Mouse (Mus musculus) spleen, postnatal 36 days (tissue): ENCODE results near the gene Usp10.
A peak's percentile ranks its signal among the peaks of the same experiment; 100 is the strongest.

Experiments used
- DNase-seq, 2 experiments: peaks; one replicate each; pipeline ENCODE4 v3.0.0; 2022; ENCODE audit warnings: low spot score in 2 of 2, mixed read lengths in 1 of 2

Usp10 gene

DNA sequence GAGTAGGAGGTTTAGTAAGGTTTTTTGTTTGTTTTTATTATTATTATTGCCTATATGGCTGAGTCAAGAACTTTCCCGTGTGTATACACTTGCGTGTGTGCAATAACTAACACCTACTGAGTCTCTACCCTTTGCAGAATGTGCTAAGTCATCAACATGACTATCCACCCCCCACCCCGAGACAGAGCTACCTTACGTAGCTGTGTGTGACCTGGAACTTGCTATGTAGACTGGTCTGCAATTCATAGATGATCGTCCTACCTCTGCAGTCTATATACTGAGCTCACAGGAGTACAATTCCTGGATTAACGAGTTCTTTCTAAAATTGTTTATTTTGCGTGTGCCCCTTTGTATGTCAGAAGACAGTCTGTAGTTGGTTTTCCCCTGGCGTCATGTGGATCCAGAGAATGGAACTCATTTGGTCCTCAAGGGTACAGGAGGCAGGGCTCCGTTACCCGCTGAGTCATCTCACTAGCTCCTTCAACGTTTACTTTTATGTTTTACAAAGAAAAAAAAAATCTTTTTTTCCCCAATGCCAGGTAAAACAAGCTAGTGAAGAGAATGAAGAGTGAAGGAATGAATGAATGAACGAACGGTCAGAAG, at the start of gene Usp10:
Gene Usp10 (plus strand): TSS at position 417 of the 603 bp plus-strand sequence.
- DNase-seq = peak in 1 of 2 experiments; percentile 24

DNA sequence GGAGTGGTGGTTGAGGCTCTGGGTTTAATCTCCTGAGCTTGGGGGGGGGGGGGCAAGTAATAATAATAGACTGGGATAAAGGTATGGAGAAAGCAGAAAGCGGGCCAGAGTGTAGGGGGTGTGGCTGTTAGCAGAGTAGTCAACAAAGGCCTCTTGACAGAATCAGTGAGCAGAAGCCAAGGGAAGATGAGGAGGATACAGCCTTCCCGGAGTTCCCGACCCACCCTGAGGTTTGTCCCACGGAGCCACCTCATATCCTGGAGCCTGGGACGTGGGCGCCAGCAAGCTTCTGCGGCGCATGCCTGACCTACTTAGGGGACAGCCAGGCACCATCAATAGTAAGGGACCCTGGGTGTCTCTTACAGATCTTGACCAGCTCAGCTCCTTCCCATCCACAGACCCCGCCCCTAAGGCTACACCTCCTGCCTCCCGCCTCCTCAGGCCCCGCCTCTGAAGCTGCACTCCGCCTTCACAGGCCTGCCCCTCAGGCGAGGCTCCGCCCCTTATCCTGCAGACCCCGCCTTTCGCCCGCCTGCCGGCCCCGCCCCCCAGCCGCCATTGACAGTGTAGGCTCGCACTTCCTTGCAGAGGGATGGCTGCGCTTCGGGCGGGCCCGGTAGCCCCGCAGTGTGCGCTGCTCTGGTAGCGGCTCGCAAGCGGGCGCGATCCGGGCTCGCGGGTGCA, 48.3 kb upstream of the Usp10 start, which contains the start of gene Klhl36:
Gene Klhl36 (plus strand): TSS at position 561 of the 684 bp plus-strand sequence.
- peak; percentile 97 for DNase-seq

DNA sequence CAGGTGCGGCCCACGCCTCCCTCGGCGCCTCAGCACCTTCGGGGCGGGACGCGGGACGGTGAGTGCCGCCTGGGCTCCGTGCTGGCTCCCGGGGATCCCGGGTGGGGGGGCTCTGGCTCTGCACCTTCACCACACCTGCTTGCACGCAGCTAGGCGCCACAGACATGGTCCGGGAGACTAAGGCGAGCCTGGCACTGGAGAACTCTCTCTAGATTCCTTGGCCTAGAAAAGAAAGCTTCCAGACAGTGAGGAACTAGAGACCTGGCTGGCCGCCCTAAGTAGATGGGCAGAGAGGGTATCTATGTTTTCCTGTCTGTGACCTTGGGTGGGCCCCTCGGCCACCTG, 47.8 kb upstream of the Usp10 start:
- no peak for DNase-seq

DNA sequence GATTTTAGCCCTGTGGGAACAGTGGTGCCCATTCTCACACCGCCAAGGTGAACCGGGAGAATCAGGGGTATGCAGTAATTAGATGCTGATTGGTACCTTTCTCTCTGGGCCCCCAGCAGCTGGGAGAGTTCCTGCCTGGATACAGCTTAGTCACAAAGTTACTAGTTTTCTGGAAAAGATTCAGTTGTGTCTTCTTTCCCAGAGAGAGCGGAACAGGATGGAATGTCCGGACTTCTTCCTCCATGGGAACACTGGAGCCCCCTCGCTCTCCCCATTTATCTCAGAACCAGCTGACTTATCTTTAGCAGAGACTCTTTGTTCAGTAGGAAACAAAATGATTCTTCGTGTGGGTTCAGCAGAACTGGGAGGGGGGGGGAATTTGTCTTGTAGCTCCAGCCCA, 47.4 kb upstream of the Usp10 start:
- DNase-seq = no peak

DNA sequence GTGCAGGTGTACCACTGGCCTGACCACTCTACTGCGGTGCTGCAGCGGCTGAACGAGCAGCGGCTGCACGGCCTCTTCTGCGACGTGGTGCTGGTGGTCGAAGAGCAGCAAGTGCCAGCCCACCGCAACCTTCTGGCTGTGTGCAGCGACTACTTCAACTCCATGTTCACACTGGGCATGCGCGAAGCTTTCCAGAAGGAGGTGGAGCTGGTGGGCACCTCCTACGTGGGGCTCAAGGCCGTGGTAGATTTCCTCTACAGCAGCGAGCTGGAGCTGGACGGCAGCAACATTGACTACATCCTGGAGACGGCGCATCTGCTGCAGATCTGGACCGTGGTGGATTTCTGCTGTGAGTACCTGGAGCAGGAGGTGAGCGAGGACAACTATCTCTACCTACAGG, 40.5 kb upstream of the Usp10 start:
- no peak for DNase-seq

DNA sequence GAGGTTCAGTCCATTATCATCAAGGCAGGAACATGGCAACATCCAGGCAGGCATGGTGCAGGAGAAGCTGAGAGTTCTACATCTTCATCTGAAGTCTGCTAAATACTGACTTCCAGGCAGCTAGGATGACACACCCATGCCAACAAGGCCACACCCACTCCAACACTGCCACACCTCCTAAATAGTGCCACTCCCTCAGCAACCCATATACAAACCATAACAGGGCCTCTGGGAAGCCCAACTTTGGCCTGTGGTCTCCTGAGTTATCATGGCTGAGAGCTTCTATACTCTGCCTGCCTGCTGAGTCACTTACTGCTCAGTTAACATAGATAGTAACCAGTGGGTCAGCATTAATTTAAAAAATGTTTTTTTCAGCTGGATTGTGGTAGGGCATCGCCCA, 37.0 kb upstream of the Usp10 start:
- DNase-seq = no peak

DNA sequence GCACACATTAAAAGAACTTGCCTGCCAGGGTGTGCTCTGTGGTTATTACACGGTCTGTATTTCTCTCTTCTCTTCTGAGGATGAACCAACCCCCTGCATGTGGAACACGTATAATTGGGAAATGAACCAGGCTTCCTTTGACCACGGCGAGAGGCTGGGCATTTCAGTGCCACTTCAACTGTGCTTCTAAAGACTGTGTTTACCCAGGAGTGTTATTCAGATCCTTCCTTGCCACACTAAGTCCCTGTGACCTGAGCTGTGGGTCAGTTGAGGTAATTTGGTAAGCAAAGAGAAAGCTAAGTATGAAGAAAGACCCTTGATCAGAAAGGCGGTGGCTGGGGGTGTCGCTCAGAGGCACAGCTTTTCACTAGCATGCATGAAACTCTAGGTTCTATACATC, 28.9 kb upstream of the Usp10 start:
- no peak for DNase-seq

DNA sequence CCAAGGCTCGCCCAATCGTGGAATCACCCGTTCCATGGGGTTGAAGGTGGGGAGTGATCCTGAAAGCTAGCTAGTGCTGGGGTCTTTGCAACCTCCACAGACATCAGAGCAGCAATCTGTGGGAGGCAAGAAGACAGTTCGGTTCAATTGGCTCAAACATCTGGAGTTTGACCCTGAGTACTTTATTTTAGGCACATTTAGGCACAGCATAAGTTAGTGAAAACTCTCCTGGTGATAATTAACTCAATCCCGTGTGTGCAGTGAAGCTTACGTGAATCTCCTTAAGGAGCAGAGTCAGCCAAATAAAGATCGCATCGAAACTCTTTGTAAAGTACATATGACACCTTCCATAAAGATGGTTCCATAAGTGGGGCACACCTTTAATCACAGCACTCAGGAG, 28.2 kb upstream of the Usp10 start:
- no peak for DNase-seq

DNA sequence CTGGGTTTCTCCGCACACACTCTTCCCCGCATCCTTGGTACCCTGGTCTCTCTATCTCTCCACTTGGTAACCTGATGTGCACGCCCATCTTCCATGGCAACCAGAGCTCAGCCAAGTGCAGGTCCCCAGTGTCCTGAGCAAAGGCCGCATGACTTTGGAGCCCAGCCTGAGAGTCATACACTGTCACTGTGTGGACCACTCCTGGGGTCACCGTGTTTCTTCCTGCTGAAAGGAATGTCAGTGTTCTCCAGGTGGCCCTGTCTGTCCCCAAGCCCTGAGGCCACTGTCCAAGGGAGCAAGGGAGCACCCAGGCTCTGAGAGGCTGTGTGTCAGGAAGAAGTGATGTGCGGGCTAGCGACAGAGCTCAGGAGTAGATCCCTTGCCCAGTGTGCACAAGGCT, 26.9 kb upstream of the Usp10 start:
- no peak for DNase-seq

DNA sequence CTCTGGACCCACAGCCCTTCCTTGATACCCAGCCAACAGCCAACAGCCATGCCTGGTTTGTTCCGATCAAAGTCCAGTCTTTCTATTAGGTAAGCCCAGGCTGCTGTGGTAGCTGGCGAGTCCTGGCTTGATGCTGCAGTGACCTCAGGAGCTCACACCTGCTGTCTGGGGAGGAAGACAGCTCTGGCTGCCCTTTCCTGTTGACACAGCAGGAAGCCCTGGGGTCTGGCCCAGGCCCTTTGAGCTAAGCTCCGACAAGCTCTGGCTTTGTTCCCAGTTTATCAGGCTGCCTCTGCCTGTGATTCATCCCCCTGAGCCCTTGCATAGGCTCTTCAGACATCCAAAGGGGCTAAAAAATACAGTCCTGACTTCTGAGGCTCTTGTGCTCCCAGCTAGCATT, 24.5 kb upstream of the Usp10 start:
- no peak for DNase-seq

DNA sequence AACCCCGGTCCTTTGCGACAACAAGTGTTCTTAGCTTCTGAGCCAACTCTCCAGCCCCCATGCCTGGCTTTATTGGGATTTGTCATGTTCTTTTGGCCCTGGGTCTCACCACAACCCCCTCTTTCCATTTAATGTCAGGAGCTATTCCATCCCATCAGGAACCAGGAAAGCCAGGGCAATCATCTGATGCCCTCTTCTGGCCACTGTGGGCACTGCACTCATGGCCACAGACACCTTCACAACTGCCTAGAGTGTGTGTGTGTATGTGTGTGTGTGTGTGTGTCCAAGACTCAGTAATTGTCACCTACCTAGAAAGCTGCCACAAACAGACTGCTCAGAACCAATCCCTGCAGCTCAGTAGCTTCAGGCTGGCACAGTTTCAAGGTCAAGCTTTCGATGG, 23.0 kb upstream of the Usp10 start:
- no peak for DNase-seq

DNA sequence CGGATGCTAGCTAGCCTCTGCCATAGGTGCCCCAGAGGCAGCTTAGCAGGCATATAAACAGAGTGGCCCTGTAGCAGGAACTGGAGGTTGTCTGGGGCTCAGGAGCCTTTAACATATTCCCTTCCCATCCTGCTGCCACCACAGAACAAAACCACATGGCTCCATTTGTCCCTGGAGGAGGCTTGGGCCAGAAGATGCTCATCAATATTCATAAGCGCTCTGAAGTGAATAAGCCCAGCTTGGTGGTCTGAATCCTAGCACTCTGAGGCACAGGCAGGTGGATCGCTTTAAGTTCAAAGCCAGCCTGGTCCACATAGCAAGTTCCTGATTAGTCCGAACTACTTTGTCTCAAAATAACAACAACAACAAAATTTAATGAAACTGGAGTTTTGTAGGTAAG, 22.1 kb upstream of the Usp10 start:
- DNase-seq = no peak

DNA sequence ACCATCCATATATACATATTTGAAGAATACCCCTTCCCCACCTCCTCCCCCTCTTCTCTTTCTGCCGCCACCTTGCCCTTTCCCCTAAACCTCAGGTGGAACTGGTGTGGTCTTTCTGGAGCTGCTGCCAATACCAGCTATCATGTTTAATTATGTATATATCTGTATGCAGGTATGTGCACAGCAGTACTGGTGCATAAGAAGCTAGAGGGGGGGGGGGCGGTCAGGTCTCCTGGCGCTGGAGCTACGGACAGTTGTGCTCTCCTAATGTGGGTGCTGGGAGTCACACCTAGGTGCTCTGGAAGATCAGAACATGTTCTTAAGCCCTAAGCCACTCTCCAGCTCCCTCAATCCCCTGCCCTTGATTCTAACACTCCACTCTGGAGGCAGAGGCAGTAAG, 13.1 kb upstream of the Usp10 start:
- no peak for DNase-seq

DNA sequence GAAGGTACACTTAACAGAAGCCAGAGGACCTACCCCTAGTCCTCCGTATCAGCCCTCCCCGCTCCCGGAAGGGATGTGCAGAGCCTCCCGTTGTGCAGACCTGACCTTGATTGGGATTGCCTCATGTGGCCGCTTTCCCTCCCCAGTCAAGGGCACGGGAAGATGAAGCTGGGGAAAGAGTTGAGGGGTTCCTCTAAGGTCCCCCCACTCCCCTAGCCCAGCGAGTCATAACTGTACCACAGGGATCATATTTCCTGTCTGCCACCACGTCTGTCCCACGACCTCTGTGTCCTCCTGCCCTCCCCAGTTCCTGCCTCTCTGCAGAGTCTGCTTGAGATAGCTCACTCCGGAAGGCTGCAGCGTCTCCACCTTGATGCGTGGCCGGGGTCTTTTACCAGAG, 12.2 kb upstream of the Usp10 start:
- no peak for DNase-seq

DNA sequence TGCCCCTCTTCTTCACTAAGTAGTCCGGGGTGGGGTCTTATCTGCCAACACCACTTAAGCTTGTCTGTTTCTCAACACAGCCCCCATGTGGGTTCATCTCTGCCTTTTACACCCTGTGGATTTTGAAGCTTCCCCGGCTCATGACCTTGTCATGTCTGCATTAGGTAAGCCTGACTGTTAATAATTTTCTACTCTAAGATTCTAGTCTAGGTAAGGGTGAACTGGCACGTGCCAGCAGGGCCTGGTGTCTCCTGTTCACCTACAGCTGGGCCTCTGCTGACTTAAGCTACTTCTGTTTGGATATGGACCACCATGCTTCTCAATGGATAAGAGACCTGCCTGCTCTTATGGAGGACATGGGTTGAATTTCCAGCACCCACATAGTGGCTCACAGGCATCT, 8.8 kb upstream of the Usp10 start:
- DNase-seq = no peak

DNA sequence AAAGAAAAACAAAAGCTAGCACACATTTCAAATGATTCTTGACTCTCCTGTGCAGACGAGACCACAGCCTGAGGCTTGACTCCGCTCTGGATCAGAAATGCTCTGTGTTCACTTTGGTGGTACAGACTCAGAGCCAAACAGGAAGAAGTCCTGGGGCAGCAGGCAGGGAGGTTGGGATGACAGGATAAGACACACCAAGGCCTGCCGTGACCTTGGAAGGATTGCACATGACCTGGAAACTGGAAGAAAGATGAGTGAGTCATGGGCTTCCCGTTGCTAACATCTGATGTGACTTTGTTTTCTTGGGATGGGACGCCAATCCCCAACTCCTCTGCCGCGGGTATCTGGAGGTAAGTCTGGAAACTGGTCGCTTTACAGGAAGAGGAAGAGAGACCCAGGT, 8.2 kb upstream of the Usp10 start:
- DNase-seq = no peak

DNA sequence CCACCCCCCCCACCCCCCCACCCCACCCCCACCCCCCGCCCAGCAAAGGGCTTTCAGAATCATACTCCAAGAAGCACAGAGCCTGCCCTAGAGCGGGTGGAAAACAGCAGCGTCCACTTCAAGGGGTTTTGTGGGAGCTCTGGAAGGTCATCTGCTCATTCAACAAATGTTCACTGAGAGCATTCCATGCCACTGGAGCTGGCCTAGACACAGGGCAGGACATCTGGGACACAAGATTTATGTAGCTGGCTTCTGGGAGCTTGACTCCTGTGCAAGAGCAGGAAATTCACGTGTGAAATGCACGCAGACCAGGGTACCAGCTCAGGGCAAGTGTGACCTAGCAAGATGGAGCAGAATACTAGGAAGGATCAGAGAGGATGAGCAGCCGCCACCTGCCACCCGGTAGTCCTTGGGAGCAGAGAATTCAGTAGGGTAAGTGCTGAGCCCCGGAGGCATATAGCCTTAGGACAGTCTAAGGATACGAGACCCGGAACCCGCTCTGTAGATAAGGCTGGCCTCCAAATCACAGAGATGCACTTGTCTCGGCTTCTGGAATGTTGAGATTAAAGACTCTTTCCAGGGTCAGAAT, 5.7 kb upstream of the Usp10 start:
- no peak for DNase-seq

DNA sequence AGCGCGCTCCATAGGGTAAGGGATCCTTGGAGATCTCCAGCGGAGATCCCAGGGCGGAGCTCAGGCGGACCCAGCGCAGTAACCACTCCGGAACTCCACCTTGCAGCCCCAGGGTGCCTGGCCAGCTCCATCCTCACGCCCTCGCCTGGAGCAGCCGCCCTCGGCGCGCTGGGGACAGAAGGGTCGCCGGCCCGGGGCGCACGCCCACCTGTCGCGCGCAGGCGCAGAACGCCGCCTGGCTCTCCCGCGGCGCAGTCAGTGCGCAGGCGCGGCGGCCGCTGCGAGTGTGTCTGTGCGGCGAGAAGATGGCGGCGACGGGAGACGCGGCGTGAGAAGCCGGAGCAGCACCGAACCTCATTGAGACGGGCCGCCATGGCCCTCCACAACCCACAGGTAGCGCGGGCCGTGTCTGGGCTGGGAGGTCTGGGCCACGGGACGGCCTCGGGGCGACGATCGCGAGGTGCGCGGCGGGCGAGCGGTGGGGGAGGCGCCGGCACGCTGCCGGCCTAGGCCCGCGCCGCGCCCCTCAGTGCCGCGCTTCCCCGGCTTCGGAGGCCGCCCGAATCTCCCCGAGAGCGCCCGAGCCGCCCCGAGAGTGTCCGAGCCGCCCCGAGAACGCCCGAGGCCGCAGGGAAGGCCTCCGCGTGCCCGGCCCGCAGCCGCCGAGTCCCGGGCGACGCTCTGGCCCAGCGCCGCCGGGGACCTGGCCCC, 542 bp downstream of the Usp10 start, which contains the start of gene Gm20388:
Gene Gm20388 (plus strand): TSS at position 295 of the 711 bp plus-strand sequence.
- peak; percentile 89 to 90 for DNase-seq

DNA sequence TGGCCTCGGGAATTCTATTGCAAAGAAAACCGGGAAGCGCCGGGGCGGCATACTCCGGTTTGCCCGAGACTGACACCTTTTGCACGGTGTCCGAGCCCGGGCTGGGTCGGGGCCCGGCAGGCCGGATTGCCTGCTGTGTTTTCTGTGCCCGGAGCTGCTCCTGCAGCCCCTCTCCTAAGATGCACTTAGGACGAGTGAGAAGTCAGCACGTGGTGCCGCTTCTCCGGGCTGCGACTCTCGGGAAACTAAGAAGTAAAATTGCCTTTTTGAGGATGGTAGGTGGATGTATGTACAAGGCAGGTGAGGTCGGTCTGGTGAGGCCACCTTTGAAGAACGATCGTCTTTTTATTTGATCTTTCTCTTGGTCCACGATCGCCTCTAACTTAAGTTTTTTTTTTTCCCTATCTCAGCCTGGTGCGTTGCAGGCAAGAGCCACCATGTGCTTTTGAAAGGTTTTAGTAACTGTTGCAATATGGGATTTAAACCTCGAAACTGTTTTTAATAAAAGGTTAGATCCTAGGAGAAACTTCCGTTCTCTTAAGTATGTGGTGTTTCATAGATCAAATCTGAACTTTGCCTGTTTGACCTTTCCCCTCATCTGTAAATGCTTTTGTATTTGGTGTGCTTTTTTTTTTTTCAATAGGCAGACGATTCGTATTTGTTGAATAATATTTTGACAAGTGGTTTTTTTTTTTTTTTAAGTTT, 1.2 kb downstream of the Usp10 start:
- DNase-seq = no peak

DNA sequence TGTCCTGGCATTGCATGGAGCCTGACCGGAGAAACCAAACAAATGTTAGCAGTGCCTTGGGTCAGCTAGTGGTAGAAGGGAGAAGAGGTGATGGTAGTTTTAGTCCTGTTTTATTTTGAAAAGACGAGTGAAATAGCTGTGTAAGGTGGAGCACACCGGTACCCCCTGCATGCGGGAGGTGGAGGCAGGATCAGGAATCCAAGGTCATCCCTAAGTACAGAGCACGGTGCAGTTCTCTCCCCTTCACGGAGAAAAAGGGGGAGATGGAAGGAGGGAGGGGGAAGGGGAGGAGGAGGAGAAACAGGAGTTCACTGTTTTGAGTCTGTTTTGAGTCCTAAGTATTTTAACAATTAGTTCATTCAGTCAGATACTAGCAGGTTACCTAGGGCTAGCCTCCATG, 2.5 kb downstream of the Usp10 start:
- DNase-seq = no peak

DNA sequence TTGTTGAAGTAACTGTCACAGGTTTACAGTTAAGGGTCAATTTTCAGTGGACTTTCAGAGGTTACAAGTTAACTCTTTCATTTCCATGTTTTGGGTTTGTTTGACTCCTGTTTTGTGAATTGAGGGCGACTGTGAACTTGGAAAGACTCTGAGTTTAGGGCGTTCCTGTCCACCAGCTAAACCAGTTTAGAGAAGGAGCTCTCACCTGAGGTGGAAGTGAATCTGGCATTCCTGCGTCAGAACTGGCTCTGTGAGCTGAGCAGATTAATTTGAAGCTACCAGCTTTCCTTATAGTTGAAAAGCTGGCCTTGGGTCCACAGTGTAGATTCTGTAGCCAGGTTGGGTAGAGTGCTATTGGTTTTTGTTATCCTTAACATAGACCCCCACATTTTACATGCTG, 3.0 kb downstream of the Usp10 start:
- no peak for DNase-seq

DNA sequence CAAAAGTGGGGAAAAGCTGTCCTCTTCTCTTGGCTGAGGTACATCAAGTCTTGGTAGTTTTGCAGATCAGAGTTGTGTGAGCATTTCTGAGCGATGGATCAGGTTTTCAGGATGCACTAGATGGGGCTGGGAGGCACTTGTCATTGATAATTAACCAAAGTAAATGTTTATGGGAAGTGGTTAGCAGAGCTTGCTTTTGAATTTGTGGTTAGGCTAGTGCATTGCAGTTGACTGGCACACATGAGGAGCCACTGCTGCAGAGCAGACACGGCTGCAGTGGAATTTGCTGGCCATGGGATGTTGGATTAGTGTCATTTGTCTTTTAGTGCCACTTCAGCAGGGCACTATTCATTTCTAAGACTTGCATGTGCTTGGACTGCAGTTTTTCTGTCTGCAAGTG, 4.0 kb downstream of the Usp10 start:
- no peak for DNase-seq
